In the genomic region with DNA sequence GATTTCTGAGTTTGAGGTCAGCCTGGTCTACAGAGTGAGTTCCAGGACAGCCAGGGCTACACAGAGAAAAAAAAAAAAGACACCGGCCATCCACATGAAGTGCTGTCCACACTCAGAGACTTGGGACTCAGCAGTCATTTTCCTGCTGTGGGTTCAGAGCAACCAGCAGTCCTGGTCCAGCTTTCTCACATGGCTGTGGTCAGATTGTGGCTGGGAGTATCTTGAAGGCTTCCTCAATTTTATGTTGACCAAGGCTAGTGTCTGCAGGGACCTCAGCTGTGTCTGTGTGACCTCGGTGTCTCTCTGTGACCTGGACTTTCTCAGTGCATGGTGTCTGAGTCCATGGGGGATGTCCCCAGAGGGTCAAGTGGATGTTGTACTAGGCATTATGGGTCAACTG, we compare ENCODE assay signal across 14 mouse cellular contexts.
"Had no signal": no experiment of that assay in that cellular context is flagged by ENCODE, and none has a peak within 500 bp of the region (broad histone marks: within the 10 kb centered on the region; RNA-seq: fewer than 3 reads in every experiment).

No protein-coding gene starts in this region.

- DNase-seq: lung, adult 18-20 months; lung, embryonic 14.5 days; lung, postnatal 10 days; lung, postnatal 4 days; midbrain, embryonic 14.5 days; retina, postnatal 1 day; right cerebral cortex, adult 18-20 months; right cerebral cortex, postnatal 25 days; right cerebral cortex, postnatal 4 days; spleen, adult 18-20 months; thymus, adult 18-20 months; thymus, postnatal 14 days; thymus, postnatal 36 days had no signal

- ATAC-seq: midbrain, embryonic 16.5 days had no signal
